Comparison of ENCODE assay signal across 9 mouse cellular contexts in genomic region chr9:105272241-105272640, GRCm38 (mm10).
DNase-seq lines count a peak whose midpoint lies in the region; ATAC-seq and TF ChIP-seq lines count a peak whose summit lies in the region.
"Had no signal": no experiment of that assay in that cellular context is flagged by ENCODE, and none has a peak within 500 bp of the region (broad histone marks: within the 10 kb centered on the region; RNA-seq: fewer than 3 reads in every experiment).

No protein-coding gene starts in this region.

- no peak for ATAC-seq in intestine, embryonic 14.5 days (replicated peaks; ENCODE audit: low FRiP score, low TSS enrichment, low read depth)
- ATAC-seq in intestine, embryonic 15.5 days: no peak
- no peak for ATAC-seq in liver, postnatal 0 days

- no peaks in the 10 kb centered on the region for H3K4me1 ChIP-seq in intestine, embryonic 14.5 days (replicated peaks; ENCODE audit: control insufficient read depth, insufficient read depth, low read length)
- H3K4me1 ChIP-seq in intestine, embryonic 15.5 days (replicated peaks): no peaks in the 10 kb centered on the region
- H3K4me1 ChIP-seq in liver, postnatal 0 days (ENCODE audit: insufficient read depth): no peaks in the 10 kb centered on the region

- H3K27ac ChIP-seq in intestine, embryonic 14.5 days (ENCODE audit: low read depth): no peak overlapping the region
- no peak overlapping the region for H3K27ac ChIP-seq in intestine, embryonic 15.5 days
- H3K27ac ChIP-seq in liver, postnatal 0 days (ENCODE audit: low read depth): no peak overlapping the region

- TF ChIP-seq EP300 in liver, postnatal 0 days (IDR thresholded peaks at IDR 0.05; ENCODE audit: low read depth): no peak

- WGBS in intestine, embryonic 14.5 days: 8% methylated on average over 7 of the region's 7 CpGs
- WGBS in intestine, embryonic 15.5 days: 9% methylated on average over 7 of the region's 7 CpGs
- WGBS in liver, postnatal 0 days (ENCODE audit: insufficient replicate concordance): 15% methylated on average over 7 of the region's 7 CpGs

- H3K9ac ChIP-seq in intestine, embryonic 14.5 days (ENCODE audit: low read length): no peak overlapping the region
- no peak overlapping the region for H3K9ac ChIP-seq in intestine, embryonic 15.5 days
- H3K9ac ChIP-seq in liver, postnatal 0 days (replicated peaks): no peak overlapping the region

- H3K4me3 ChIP-seq in intestine, embryonic 14.5 days (ENCODE audit: low read depth, low read length): no peak overlapping the region
- no peak overlapping the region for H3K4me3 ChIP-seq in intestine, embryonic 15.5 days (replicated peaks)
- H3K4me3 ChIP-seq in liver, postnatal 0 days (ENCODE audit: low read depth, low read length): no peak overlapping the region
- H3K4me3 ChIP-seq: erythroblast, embryonic 14.5 days had no signal

- TF ChIP-seq CTCF in liver, postnatal 0 days (IDR thresholded peaks at IDR 0.05; ENCODE audit: low read depth): no peak

- no peaks in the 10 kb centered on the region for H3K27me3 ChIP-seq in intestine, embryonic 14.5 days (replicated peaks; ENCODE audit: control insufficient read depth, insufficient read depth, low read length)
- H3K27me3 ChIP-seq in intestine, embryonic 15.5 days (replicated peaks): no peaks in the 10 kb centered on the region
- no peaks in the 10 kb centered on the region for H3K27me3 ChIP-seq in liver, postnatal 0 days (ENCODE audit: insufficient read depth, low read length)

- H3K4me2 ChIP-seq in intestine, embryonic 14.5 days (ENCODE audit: low read length): no peak overlapping the region
- no peak overlapping the region for H3K4me2 ChIP-seq in intestine, embryonic 15.5 days (replicated peaks)
- H3K4me2 ChIP-seq in liver, postnatal 0 days (ENCODE audit: low read depth, low read length): no peak overlapping the region

- H3K36me3 ChIP-seq in intestine, embryonic 14.5 days (ENCODE audit: control insufficient read depth, insufficient read depth, low read length): no peaks in the 10 kb centered on the region
- H3K36me3 ChIP-seq in intestine, embryonic 15.5 days: no peaks in the 10 kb centered on the region
- no peaks in the 10 kb centered on the region for H3K36me3 ChIP-seq in liver, postnatal 0 days (replicated peaks; ENCODE audit: insufficient read depth, low read length)

- intact Hi-C loops in left cerebral cortex, postnatal 14 days (cut with DNase I): no loop called here

- DNase-seq in intestine, embryonic 14.5 days (ENCODE audit: low spot score): peak; percentile 78
- DNase-seq in ES-CJ7 (ENCODE audit: low read depth, low spot score): peak; percentile 52
- peak; percentile 56 for DNase-seq in embryo, embryonic 10.5 days (ENCODE audit: low spot score)
- DNase-seq in liver, postnatal 0 days: peak; percentile 24
- DNase-seq in layer of hippocampus, adult 18-20 months (ENCODE audit: low spot score in 2 of 2): no peak
- DNase-seq in cerebellum, postnatal 14 days: no peak
- DNase-seq in left cerebral cortex, postnatal 14 days (ENCODE audit: low spot score in 2 of 2): no peak

- H3K9me3 ChIP-seq in intestine, embryonic 14.5 days (ENCODE audit: control insufficient read depth, low read length): no peaks in the 10 kb centered on the region
- no peaks in the 10 kb centered on the region for H3K9me3 ChIP-seq in intestine, embryonic 15.5 days
- H3K9me3 ChIP-seq in liver, postnatal 0 days (ENCODE audit: low read length): no peaks in the 10 kb centered on the region

Comparison
In these comparisons a context has a peak if more than half of its experiments do, and no peak if none do; other contexts are left out.
1. DNase-seq: peak in intestine, embryonic 14.5 days (single experiment), ES-CJ7 (single experiment), embryo, embryonic 10.5 days (single experiment) and liver, postnatal 0 days (single experiment); none in layer of hippocampus, adult 18-20 months (0 of 2), cerebellum, postnatal 14 days (0 of 2) and left cerebral cortex, postnatal 14 days (0 of 2).